Mouse (Mus musculus) cortical plate, adult 2 months (tissue): ENCODE measurements around the gene Rbck1.

Experiments used
- CTCF ChIP-seq: fragments of 200-500 bp; IDR thresholded peaks from 2 replicates; pipeline ENCODE4 v1.5.1; 2011; ENCODE audit warnings: mild to moderate bottlenecking, control low read depth, low read length; ENCODE audit not compliant: insufficient read depth; ENCODE audit errors: extremely low read depth
- POLR2A ChIP-seq: fragments of 200-500 bp; IDR thresholded peaks from 2 replicates; pipeline ENCODE4 v1.6.1; 2011; ENCODE audit warnings: mild to moderate bottlenecking, low read length, control low read depth; ENCODE audit not compliant: insufficient read depth; ENCODE audit errors: extremely low read depth

DNA sequence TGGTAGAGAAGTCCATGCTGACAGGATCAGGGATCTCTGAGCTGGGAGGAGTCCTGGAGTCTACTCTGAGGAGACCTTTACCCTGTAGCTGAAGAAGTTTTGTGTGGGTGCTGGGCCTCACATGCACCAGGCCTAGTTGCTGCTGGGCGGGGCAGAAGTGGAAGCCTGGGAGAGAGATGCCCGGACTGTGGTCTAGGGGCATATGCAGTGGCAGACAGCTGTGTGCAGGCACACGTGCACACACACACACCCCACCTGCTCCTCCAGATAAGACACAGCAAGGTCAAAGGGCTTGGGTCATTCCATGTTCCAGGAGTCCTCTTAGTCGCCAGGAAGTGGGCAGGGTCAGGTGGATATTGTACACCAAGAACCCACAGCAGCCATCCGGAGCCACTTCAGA is 27.2 kb upstream of the Rbck1 start:
- no peak for TF ChIP-seq POLR2A
- TF ChIP-seq CTCF: no peak
